Mouse (Mus musculus): ENCODE measurements around the gene Dusp18.

Dusp18 gene

DNA sequence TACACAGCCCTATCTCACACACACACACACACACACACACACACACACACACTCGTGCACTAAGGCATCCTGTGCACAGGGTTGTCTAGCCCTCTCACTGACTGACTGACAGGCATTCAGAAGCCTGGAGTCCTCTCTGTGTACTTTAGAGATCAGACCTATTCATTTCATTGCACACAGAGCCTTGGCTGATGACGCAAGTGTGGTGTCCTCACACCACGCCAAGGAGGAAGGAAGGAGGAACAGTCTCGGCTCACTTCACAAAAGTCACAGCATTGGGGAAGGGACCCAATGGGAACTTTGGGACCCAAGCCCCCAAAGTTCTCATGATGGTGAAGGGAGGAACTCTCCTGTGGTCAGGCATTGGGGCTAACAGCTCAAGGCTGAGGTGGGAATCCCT is 35.0 kb downstream of the Dusp18 start:
- no peak for DNase-seq (ENCODE audit: low read depth, low spot score)

DNA sequence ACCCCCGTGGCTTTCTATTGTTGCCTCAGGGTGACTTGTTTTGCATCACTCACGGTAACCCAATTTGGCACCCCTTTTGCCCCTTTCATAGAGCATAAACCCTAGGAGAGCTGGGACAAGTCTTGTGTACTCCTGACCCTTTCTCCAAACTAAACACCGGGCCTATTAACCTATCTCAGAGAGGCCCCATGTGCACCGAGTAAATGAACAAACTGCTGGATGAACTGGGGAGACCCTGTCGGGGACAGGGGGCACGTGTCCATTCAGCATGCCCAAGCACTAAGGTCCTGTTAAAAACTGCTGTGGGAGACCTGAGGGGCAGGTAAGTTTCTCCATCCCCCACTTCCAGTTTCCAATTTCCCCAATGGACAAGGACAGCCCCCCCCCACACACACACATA is 35.9 kb downstream of the Dusp18 start:
- peak; percentile 12 for DNase-seq (ENCODE audit: low read depth, low spot score)

DNA sequence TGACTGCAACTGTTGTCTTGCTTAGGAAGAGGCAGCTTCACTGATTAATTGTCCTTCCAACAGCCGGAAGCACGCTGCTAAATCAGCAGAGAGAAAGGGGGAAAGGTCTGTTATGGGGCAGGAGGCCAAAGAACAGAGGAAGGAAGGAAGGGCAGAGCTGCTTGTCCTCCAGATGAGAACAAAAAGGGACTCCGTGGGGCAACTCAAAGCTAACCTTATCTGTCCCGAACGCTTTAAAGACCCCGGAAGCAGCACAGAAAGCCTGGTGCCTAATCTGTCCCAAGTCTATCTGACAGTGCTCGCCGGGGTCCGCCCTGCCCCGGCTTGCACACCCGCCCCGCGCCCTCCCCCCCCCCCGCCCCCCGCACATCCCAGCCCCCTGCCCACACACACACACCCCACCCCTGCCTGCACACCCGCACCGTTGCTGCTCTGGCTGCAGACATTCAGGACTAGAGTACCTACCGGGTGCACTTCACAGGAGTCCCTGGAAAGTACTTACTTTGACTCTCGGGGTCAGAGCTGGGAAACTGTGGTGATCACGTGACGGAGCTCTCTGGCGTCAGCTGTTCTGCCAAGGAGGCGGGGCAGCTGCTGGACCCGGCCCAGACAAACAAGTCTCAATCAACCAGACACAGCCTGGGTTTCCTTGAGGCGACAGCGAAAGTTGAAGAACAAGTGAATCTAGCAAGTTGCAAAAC is 36.6 kb downstream of the Dusp18 start, which contains the start of gene Tcn2:
Gene Tcn2, minus strand, starts transcription at position 649 of the 701 bp plus-strand sequence.
- peak; percentile 90 for DNase-seq (ENCODE audit: low read depth, low spot score)

DNA sequence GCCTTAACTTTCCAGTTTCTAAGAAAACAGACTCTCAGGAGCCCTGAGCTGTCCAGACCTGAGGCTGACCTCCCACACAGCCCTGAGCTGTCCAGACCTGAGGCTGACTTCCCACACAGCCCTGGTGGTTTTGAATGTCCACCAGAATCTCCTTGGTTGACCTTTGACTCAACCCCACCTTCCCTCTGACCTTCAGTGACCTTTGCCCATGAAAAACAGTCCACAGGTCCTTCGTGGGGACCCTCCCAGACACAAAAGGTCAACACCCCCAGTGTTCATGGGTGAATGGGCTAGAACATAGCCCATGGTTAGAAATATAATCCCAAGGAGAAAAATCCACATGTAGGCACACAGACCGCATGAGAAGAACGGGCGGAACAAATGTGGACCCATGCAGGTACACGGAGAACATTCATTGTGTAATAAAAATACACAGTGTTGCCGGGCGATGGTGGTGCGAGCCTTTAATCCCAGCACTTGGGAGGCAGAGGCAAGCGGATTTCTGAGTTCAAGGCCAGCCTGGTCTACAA is 38.8 kb downstream of the Dusp18 start:
- DNase-seq (ENCODE audit: low read depth, low spot score): no peak

DNA sequence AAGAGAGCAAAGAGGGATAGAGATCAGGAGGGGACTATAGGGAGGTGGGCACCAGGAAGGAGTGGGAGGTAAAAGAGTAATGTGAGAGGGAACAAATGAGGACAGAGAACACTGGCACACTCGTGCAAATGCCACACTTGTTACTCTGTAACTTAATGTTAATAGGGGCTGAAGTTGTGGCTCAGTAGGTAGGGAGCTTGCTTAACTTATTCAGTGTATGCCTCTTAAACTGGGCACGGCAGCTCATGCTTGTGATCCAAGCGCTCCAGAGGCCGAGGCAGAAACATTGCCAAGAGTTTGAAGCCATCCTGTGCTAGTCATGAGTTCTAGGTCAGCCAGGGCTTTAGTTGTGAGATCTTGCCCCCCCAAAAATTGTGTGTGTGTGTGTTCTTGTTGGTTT is 40.1 kb downstream of the Dusp18 start:
- DNase-seq (ENCODE audit: low read depth, low spot score): no peak

DNA sequence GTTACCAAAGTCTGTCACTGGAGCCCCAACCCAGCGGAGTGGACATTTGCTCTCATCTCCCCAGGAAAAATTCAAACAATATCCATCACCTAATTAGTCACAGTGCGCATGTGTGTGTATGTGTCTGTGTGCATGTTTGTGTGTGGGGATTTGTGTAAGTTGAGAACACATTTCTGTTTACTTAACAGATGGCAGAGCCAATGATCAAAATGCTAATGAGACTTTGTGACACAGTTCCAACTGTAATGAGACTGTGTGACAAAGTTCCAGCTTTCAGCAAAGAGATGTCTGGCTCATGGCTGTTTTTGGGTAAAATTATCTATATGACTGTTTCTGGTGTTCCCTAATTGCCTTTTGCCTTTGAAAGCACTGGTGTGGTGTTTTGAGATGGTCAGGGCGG is 41.3 kb downstream of the Dusp18 start:
- DNase-seq (ENCODE audit: low read depth, low spot score): no peak

DNA sequence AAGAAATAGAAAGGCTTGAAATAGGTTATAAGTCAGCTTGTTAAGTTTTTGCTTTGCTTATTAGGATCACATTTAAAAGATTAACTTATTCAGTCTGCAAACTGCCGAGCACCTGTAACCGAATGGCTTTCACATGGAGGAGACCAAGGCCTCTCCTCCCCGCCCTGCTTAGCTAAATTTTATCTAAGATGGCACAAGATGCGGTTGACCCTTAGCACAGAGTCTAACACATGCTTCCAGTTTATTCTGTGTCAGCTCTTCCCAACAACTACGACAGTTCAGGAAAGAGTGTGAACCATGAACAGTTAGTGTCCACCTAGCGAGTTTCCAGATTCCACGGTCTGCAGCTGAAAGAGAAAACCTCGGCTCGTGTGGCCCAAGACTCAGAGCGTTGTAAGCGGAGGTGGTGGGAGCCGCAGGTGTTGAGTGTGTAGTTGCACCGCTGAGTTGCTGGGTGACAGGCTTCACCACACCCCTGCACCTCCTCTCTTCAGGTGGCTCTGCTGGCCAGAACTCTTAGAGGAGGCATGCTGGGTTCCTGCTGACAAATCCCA is 42.4 kb downstream of the Dusp18 start:
- DNase-seq (ENCODE audit: low read depth, low spot score): no peak

DNA sequence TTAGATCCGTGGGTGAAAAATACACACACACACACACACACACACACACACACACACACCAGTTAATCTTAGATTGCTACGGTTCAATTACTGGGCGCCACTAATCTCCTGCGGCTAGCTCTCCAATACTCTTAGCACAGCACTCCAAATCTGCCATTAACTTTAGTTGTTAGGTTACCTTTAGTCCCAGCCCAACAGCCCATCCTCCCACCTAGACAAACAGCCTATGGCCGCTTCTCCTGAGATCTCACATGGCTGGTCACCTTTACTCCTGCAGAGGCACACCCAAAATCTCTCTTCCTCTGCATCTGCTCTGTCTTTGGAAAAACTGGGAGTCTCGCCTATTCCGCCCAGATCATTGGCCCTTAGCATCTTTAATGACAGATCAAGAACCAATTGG is 46.3 kb downstream of the Dusp18 start:
- no peak for DNase-seq (ENCODE audit: low read depth, low spot score)

DNA sequence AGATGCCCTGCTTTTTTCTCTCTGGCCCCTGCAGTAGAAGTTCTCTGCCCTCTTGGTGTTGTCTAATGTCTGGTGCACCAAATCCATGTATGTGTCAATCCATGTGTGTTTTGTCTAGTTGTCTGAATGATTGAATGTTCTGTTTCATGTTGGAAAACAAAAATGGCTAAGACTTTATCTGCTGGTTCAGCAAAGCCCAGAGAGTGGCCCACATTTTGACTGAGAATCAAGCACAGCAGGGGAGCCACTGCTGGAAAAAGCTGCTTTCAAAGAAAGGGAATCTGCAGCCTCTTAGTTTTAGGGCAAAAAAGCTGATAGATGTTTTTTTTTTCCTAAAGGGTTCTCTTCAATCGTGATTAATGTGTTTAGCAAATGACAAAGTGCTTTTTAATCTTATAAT is 51.3 kb downstream of the Dusp18 start:
- peak; percentile 55 for DNase-seq (ENCODE audit: low read depth, low spot score)

All from R1 (cell line).